Mouse (Mus musculus) embryo, embryonic 10 days (tissue): ENCODE results near the gene Ube2j2.

Experiments used
- DNase-seq: peaks from one replicate; pipeline ENCODE4 v3.0.0-alpha.2; 2015; ENCODE audit warnings: low spot score

The Ube2j2 gene

DNA sequence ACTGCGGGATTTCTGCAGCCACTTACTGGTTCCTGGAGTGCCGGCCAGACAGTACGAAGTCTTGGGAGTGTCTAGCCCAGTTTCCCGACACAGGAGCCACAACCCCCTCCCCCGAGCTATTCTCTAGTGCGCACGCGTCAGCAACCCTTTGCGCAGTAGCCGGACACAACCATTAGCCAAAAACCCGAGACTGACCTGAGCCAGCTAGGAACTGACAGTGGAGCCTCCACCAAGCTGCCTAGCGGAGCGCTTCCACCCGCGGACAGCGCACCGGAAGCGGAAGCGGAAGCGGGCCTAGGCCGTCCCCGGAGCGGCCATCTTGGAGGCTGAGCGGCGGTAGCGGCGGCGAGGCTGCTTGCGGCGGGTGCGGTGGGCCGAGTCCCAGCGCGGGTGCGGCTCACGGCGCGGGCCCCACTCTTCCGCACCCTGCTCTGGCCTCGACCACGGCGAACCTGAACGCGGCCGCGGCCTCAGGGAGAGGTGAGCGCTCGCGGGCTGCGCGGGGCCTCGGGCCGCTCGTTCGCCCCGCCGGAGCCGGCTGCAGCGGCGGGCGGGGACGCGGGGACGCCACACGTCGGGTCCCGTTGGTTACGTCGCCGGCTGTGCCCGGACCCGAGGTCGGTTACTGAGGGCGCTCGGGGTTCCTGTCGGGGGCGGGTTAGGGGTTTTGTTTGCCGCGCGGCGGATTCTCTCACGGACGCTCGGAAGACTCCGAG lies at the start of gene Ube2j2:
Gene Ube2j2 (plus strand): TSS at position 298 of the 716 bp plus-strand sequence.
- DNase-seq, result peak; percentile 96

DNA sequence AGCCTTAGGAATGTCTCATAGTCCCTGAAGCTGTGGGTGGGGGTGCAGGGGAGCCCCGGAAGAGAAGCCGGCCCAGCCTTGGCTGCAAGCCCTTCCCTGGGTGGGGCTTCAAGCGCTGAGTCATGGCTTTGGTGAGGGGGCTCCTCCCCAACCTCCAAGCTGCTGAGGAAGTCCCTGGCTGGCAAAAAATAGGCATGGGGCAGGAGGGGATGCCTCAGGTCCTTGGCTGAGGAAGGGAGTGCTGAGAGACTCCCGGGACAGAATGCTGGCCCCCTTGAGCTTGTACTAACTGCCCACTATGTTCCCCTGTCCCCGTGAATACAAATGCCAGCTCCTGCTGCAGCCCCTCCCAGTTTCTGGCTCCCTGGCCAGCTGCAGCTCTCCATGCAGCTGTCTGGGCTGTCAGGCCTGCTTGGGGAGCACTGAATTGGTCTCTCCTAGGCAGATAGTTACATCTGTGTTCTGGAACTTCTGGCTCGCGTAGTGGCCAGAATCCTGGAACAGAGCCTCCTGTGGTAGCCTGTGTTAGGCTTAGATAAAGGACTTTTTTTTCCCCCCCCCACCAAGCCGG lies 49.2 kb upstream of the Ube2j2 start:
- DNase-seq, result no peak

DNA sequence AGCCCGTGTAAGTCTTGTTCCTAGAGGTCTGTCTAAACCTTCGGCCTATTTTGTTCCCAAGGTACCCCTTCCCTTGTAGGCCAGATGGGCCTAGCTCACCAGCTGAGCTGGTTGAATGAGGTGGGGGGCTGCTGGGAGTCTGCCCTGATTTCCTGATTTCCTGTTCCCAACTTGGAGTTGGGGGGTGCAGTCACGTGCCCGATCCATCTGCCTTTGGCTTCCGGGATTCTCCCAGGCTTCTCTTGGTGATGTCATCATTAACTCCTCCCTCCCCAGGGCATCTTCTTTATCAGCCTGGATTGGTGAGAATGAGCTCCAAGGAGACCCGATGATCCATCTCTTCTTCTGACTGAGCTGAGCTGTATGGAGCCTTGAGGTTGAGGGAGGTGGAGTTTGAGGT lies 48.4 kb upstream of the Ube2j2 start:
- no peak for DNase-seq

GRCm38 (mm10) chr4:155895826-155896225 lies 47.8 kb upstream of the Ube2j2 start:
- DNase-seq, result no peak

DNA sequence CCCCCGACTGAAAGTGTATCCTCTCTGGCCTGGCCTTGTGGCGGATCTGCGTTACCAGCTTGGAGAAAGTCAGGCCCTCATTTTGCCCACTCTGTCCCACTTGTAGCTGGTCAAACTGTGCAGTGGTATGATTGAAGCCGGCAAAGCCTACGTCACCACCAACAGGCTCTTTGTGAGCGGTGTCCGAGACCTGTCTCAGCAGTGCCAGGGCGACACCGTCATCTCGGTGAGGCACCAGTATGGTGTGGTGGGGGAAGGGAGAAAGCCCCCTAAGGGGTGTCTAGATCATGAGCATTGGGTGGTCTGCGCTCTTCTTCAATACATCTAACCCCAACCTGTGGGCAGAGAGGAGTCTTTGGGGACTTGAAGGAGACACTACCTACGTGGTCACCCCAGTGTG lies 47.2 kb upstream of the Ube2j2 start:
- DNase-seq, result no peak

- no peak for DNase-seq
Observed at GRCm38 (mm10) chr4:155898318-155898717, 45.3 kb upstream of the Ube2j2 start.

- no peak for DNase-seq
Observed at GRCm38 (mm10) chr4:155899355-155899754, 44.3 kb upstream of the Ube2j2 start.

DNA sequence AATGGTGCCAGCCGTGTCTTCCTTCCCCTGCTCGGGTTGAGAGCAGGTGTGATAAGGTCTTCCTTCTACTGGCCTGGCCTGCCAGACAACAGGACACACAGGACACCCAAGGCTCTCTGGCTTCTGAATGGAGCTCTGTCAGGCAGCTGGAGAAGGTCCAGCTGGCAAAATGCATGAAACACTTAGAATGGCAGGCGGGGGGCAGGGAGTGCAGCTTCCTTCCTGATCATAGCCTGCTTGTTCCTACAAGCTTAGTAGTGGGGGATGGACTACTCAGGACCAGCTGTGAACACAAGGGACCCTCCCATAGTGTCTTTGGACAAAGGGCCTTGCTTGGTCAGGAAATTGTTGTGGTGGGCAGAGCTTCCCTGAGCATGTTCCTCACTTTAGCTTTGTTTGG lies 42.4 kb upstream of the Ube2j2 start:
- DNase-seq, result no peak

DNA sequence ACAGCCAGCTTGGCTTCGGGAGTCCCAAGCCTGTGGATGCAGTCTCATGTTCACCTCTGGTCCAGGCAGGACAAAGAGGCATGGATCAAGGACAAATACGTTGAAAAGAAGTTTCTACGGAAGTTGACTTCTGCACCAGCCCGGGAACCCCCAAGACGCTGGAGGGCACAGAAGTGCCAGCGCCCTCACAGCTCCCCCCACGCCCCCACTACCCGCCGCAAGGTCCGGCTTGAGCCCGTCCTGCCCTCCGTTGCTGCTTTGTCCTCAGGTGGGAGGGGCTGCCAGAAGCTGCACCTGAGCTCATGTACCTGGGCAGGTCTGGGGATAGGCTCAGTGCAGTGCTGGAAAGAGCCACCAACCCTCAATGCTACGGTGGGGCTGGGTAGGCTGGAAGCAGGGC lies 40.4 kb upstream of the Ube2j2 start:
- DNase-seq, result no peak

DNA sequence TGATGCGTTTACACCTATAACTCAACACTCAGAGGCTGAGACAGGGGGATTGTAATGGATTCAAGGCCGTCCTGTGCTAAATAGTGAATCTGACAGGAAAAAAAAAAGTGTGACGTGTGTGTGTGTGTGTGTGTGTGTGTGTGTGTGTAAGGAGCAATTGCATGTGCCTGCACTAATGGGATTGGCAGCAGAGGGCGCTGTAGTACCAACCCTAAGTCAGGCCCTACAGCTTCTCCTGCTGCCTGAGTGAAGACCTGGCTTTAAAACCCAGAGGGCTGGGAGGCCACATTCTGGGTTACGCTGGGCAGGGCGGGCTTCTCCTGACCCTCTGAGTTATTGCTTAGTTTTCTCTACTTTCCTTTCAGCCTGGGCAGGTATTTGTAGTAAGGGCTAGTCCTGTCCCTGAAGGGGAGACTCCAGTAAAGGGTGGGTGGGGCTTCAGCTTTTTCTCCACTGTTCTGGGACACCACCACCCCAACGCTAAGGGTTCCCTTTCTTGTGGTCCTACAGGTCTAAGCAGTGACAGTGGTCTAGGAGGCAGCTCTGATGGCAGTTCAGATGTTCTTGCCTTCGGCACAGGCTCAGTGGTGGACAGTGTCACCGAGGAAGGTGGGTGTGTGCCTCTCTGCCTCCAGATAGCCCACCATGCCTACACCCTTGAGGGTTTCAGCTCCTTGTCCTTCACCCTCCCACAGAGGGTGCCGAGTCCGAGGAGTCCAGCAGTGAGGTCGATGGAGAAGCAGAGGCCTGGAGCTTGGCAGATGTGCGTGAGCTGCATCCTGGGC lies 39.1 kb upstream of the Ube2j2 start:
- peak; percentile 68 for DNase-seq

DNA sequence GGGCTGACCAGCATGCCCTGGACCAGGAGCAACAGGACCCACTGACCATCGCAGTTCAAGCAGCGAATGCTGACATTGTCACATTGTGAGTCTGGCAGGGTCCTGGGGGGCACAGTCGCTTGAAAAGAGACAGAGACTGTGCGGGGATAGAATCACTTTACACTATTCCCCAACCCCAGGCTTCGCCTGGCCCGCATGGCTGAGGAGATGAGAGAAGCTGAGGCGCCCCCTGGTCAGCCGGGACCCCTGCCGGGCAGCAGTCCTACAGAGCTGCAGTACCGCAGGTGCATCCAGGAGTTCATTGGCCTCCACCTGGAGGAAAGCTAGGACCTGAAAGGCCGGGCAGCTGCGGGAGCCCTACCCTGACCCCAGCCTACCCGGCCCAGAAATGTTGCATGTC lies 38.0 kb upstream of the Ube2j2 start:
- DNase-seq, result no peak

DNA sequence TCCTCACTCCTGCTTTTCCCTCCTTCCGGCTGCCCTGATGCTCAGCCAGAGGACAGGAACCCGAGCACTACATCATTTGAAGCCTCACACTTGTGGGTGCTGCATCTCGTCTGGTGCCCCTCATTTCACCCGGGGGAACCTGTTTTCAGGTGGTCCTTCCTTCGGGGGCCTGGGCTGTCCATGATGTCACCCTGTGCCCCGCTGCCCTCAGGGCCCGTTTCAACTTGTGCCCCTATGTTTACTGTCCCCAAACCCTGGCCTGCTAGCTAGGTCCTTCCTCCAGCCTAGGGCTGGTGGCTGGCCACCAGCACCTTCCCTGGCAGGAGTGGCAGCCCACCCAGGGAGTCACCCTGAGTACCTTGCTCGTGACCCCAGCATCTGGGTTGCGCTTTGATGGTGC lies 37.5 kb upstream of the Ube2j2 start:
- DNase-seq, result no peak

- no peak for DNase-seq
Observed at GRCm38 (mm10) chr4:155907003-155907402, 36.6 kb upstream of the Ube2j2 start.

- DNase-seq, result no peak
Observed at GRCm38 (mm10) chr4:155908281-155908680, 35.4 kb upstream of the Ube2j2 start.

DNA sequence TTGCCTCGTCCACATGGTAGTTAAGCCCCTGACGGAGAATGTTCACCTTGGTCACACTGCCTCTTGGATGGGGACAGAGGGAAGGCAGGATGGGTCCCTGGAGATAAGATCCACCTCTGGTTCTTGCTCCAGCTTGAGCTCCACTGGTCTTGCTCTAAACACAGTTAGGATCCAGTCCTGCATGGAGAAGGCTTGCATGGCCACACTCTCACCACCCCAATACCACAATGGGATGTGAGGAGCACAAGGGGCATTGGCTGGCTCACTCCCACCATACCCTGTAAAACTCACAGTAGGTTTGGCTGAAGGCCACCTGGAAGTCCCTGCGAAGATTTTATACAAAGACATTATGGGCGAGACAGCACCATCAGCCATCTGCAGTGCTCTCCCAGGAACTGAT lies 34.9 kb upstream of the Ube2j2 start:
- DNase-seq, result no peak

- no peak for DNase-seq
Observed at GRCm38 (mm10) chr4:155932031-155932430, 11.6 kb upstream of the Ube2j2 start.

DNA sequence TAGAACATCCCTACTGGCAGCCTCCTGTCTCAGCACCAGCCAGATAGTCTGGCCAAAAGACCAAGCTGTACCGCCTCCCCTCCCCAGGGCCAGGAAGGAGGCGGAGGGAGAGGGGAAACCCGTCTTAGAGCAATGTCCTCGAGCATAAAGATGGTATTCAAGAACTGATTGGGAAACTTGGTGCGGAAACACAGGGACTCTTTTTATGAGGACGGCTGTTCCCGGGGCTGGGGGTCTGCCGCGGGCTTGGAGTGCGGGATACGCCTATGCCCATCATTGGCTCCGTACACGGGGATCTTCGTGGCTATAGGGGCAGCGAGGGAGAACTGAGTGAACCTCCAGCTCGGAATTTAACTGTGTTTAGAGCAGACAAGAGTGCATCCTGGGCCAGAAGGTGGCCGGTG lies 580 bp upstream of the Ube2j2 start:
- DNase-seq, result peak; percentile 38

- no peak for DNase-seq
Observed at GRCm38 (mm10) chr4:155944271-155944670, 640 bp downstream of the Ube2j2 start.

DNA sequence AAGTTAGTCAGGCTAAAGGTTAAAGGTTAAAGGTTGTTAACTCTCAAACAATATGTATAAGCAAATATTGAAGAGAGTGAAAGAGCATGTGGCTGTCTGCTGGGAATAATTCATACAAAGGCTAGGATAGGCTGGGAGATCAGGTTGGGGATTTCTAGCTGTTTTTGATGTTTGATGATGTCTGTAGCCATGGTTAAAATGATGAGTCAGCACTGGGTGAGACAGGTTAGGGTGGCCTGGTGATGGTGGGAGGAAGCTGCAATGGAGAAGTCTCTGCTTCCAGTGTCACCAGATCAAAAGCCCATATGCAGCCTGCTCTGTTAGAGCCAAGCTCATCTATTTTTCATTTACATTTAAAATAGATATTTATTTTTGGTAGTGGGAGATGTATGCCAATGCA lies 3.5 kb downstream of the Ube2j2 start:
- DNase-seq, result no peak

DNA sequence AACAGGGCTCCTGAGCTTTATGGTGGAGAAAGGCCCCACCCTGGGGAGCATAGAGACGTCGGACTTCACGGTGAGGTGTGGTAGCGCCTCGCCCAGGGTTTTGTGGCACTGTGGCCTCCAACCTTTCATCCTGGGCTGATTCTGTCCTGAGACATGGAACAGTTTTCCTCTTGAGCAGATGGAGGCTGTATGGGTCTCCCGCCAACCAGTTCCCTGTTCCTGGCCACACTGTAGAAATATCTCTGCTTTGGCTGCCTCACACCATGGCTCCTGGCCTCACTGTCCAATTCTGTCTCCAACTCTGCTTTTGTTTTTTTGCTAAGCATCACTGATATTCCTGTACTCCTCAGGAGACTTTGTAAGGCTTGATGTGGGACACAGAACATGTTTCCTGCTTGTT lies 11.9 kb downstream of the Ube2j2 start:
- no peak for DNase-seq

DNA sequence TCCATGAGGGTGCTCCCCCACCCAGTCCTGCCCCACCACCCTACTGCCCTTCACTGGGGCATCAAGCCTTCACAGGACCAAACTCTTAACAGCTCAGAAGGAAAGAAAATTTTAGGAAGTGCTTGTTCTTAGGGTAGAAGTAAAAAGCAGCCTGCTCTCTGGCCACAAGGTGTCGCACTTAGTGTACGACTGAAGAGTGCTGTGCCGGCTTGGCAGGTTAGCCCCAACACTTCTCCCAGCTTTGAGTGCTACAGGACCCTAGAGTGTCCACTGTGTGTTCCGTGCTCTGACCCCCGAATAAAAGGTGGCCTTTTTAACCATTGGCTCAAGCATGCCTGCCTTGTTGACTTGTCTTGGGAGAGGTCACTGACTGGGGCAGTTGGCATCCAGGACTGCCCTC lies 15.6 kb downstream of the Ube2j2 start:
- peak; percentile 94 for DNase-seq

DNA sequence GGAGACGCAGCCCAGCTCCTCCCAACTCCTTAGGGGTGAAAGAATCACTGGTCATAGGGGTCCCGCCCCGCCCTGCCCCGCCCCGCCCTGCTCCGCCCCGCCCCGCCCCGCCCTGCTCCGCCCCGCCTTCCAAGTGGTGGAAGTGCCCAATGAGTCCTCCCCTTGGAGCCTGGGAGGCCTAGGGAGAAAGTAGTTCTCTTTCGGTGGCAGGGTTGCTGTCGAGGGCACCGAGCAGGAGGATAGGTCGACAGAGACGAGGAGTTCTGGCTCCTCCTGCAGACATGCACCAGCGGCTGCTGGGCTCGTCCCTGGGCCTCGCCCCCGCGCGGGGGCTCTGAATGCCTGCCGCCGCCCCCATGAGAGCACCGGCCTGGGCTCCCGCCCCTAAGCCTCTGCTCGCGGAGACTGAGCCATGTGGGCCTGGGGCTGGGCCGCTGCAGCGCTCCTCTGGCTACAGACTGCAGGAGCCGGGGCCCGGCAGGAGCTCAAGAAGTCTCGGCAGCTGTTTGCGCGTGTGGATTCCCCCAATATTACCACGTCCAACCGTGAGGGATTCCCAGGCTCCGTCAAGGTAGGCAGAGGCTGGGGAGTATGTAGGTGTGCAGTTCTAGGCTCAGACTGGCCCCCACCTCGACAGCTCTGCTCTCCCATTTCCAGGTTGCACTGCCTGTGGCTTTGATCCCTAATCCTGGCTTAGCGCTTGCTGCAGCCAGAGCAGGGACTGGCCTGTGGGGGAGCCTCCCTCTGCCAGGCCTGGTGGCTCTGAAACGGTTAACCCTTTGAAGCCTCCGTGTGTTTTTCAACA lies 18.7 kb downstream of the Ube2j2 start, which contains the start of gene C1qtnf12:
Gene C1qtnf12 (plus strand): TSS at position 152 of the 805 bp plus-strand sequence.
- DNase-seq, result peak; percentile 71
